Mouse (Mus musculus): ENCODE data around the gene Atp1b2. TPM values are rescaled to one million over a fixed set of nuclear protein-coding genes. Genes with fewer than 3 reads are reported as not detected.

Gene Atp1b2
- total RNA-seq, 2 experiments from 2014 or later = 15.2 to 16.4 TPM

- no peak for DNase-seq
Measured at GRCm38 (mm10) chr11:69608525-69608924, 2.8 kb upstream of the Atp1b2 start.

- DNase-seq = no peak
Measured at GRCm38 (mm10) chr11:69606832-69607231, 1.1 kb upstream of the Atp1b2 start.

DNA sequence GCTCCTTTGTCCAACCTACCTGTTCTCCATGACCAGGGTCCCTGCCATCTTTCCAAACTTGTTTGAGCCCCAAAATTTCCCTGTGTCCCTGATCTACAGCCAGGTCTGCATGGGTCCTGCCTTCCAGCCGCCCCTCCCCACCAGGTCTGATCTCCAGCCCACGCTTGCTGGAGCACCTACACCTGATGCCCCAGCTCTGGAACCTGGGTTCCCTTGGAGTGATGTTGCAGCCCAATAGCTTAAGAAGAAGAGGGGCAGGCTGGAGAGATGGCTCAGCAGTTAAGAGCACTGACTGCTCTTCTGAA lies 701 bp upstream of the Atp1b2 start:
- no peak for DNase-seq

DNA sequence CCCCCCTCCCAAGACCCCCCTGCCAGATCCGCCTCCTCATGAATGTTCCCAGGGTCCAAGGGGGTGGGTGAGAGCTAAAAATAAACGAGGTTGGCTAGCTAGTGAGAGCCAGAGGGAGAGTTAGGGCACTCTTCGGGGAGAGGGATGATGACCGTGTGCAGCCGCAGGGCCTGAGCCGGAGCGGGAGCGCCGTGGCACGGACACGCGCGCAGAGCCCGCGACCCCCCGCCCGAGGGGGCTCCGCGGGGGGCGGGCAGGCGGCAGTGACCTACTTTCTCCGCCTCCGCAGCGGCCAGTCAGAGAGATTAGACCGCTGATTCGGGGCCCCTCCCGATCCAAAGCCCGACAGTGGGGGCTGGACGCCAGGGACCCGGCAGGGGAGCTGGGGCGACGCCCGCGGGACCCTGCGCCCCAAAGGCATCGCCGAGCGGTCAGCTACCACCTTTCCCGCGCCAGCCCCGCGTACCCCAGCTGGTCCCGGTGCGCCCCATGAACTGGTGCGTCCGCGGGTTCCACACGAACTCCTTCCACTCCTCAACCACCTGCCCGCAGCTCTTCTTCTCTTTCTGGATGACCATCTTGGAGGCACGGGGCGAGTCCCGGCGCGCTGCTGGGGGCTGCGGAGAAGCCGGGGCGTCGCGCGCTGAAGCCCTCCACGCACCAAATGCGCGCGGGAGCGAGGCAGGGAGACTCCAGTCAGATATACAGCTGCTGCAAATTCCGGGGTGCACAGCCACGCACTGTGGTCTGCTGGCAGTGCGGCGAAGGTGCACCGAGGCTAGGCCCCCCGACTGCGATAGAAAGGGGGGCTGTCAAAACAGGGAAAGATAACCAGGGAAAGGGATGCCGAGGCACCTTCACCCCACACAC lies 712 bp downstream of the Atp1b2 start:
- DNase-seq = peak in 1 of 2 experiments; percentile 35

- no peak for DNase-seq
Measured at GRCm38 (mm10) chr11:69604347-69604746, 1.4 kb downstream of the Atp1b2 start.

GRCm38 (mm10) chr11:69603516-69603915 lies 2.2 kb downstream of the Atp1b2 start:
- DNase-seq = peak; percentile 43 to 73

DNA sequence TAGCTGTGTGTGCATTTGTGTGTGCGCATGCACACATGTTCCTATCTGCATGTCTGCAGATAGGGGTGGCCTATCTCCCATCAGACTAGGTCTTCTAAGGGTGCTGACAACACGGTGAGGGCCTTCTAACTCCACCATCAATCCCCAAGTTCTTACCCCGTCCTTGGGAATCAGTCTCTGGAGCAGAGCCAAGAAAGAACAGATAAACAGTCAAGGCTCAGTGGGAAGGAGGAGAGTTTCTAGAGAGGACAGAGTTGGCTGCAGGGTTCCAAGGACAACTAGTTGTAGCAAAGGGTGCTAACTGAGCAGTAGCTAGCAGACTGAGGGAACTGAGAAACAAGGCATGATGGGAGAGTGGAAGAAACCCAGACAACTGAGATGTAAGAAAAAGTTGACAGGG lies 4.0 kb downstream of the Atp1b2 start:
- no peak for DNase-seq

DNA sequence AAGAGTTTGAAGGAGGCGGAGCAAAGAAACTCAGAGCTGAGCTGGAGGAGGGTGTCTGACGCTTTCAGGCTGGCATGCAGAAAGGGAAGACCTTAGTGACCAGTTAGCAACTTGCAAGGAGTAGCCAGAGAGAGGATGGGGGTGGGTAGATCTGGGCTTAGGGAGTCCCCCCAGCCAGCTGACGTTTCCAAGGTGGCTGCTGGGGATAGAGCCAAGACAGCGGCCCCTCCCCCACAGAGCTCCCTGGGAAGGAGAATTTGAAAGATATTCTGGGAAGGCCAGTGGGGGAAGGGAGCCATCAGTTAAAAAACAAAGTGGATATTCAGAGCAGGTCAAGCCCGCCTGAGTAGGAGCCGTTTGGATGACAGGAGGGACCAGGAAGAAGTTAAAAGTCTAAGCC lies 5.6 kb downstream of the Atp1b2 start:
- DNase-seq = peak; percentile 64 to 73

- no peak for DNase-seq
Measured at GRCm38 (mm10) chr11:69599436-69599835, 6.3 kb downstream of the Atp1b2 start.

- DNase-seq = no peak
Measured at GRCm38 (mm10) chr11:69594853-69595252, 10.9 kb downstream of the Atp1b2 start.

- no peak for DNase-seq
Measured at GRCm38 (mm10) chr11:69592799-69593198, 12.9 kb downstream of the Atp1b2 start.

GRCm38 (mm10) chr11:69591899-69592637 lies 13.7 kb downstream of the Atp1b2 start:
- no peak for DNase-seq

DNA sequence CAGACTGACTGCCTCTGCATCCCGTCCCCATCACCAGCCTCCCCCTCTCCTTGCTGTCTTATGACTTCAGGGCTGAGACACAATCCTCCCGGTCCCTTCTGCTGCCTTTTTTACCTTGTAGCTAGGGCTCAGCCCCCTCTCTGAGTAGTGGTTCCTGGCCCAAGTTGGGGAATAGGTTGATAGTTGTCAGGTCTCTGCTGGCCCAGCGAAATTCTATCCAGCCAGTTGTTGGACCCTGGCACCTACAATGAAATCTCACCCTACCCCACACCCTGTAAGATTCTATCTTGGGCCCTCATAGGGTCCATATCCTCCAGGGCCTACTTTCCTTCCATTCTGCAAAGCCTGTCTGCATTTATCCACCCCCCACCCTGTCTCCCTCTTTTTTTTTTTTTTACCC lies 14.3 kb downstream of the Atp1b2 start:
- no peak for DNase-seq

DNA sequence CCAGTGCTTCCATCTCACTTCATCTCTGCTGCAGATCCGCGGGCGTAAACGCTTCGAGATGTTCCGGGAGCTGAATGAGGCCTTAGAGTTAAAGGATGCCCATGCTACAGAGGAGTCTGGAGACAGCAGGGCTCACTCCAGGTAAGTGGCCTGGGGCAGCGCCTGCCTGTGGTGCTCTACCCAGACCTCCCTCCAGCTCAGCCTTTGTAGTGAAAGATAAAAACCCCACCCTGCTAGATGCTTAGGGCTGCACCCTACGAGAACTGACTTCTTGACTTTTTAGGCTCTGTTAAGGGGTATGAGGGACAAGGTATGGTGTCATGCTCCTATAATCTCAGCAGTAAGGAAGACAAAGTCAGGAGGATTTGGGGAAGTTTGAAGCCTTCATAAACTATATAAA lies 15.1 kb downstream of the Atp1b2 start:
- no peak for DNase-seq

DNA sequence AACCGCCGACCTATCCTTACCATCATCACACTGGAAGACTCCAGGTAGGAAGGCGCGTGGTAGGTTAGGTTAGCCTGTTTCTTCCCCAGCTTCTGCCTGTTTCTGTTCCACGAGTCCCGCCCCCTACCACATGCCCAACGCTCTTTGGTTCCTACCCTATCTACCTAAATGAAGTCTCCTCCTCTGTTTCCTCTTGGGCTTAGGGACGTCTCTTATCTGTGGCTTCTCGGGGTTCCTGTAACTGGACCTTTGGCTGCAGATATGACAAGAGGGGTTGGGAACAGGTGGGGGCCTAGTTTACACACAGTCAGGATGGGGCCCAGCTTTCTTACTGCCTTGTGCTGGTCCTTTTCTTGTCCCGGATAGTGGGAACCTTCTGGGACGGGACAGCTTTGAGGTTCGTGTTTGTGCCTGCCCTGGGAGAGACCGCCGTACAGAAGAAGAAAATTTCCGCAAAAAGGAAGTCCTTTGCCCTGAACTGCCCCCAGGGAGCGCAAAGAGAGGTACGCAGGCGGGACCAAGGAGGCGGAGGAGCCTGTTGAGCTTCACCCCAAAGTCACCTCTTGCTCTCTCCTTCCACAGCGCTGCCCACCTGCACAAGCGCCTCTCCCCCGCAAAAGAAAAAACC lies 16.4 kb downstream of the Atp1b2 start:
- no peak for DNase-seq

- no peak for DNase-seq
Measured at GRCm38 (mm10) chr11:69585718-69586325, 19.9 kb downstream of the Atp1b2 start.

- no peak for DNase-seq
Measured at GRCm38 (mm10) chr11:69584937-69585336, 20.8 kb downstream of the Atp1b2 start.

- no peak for DNase-seq
Measured at GRCm38 (mm10) chr11:69584008-69584407, 21.7 kb downstream of the Atp1b2 start.

DNA sequence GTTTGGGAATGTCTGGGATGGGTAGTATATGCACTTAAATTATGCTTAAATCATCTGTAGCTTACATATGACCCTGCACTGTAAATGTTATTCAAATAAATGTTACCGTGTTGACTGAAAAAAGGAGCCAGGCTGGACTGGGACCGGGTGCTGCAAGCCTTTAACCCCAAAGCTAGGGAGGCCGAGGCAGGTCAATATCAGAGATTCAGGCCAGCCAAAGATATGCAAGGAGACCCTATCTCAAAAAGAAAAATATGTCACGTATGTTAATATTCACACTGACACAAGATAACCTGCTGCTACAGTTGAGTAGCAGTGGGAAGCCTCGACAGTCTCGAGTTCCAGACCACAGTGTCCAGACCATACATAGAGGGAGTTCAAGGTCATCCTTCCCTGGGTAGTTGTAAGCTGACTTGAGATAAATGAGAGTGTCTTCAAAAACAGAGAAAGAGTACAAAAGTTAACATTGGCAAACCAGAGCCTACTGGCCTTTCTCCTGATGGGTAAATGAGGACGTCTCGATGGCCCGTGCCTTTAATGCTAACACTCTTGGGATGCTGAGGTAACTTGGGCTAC lies 23.4 kb downstream of the Atp1b2 start:
- no peak for DNase-seq

GRCm38 (mm10) chr11:69581814-69582213 lies 23.9 kb downstream of the Atp1b2 start:
- no peak for DNase-seq

- peak; percentile 93 to 96 for DNase-seq
Measured at GRCm38 (mm10) chr11:69581147-69581688, 24.5 kb downstream of the Atp1b2 start.

DNA sequence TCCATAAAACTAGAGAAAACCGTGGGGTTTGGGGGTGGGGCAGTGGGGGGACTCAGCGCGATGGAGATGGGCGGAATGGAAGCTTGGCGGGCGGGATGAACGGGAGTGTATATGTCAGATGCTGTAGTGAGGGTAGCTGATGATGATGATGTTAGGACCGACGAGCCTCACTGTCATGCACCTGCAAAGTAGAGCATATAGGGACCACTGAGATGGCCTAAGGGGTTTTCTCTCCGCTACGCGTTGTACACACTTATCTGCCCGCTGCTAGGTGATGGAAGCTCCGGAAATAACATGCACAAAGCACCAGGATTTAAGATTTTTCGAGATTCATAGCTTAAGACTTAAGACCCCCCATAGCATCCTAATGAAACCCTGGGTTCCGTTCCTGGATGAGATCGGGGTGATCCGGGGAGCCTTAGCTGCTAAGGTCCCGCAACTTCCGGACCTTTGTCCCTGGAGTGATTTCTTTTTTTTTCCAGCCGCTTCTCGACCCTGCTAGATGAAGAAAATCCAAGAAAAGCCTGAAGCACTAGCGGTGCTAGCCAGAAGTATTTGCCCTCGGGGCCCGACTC lies 25.1 kb downstream of the Atp1b2 start:
- no peak for DNase-seq

Measured in heart, adult 18-20 months (tissue).